Mouse (Mus musculus) C2C12 (cell line): ENCODE results near the gene Nupr1l.

Source experiments
- CTCF ChIP-seq: IDR thresholded peaks from one replicate; pipeline ENCODE4 v1.5.1; 2011; ENCODE audit not compliant: control insufficient read depth, insufficient read depth, insufficient read length
- MAX ChIP-seq: IDR thresholded peaks from one replicate; pipeline ENCODE4 v1.6.1; 2011; ENCODE audit warnings: mild to moderate bottlenecking, control low read depth
- MYOD1 ChIP-seq: IDR thresholded peaks from one replicate; pipeline ENCODE4 v1.6.1; 2011; ENCODE audit warnings: low read depth; ENCODE audit not compliant: control insufficient read depth, insufficient read length
- USF1 ChIP-seq: IDR thresholded peaks from one replicate; pipeline ENCODE4 v1.6.1; 2011; ENCODE audit warnings: low read depth, mild to moderate bottlenecking, control low read depth, moderate library complexity

GRCm38 (mm10) chr5:129865841-129866240, 42.5 kb upstream of the Nupr1l start:
- TF ChIP-seq CTCF (no peak), USF1 (no peak), MAX (no peak), MYOD1 (no peak)
